Mouse (Mus musculus): ENCODE results near the gene Tmem117. TPM values are rescaled to one million over a fixed set of nuclear protein-coding genes. Genes with fewer than 3 reads are reported as not detected.
A peak's percentile ranks its signal among the peaks of the same experiment; 100 is the strongest.

Gene Tmem117
- 10 to 100 TPM; 11.3 to 12.1 TPM for total RNA-seq (2021)

DNA sequence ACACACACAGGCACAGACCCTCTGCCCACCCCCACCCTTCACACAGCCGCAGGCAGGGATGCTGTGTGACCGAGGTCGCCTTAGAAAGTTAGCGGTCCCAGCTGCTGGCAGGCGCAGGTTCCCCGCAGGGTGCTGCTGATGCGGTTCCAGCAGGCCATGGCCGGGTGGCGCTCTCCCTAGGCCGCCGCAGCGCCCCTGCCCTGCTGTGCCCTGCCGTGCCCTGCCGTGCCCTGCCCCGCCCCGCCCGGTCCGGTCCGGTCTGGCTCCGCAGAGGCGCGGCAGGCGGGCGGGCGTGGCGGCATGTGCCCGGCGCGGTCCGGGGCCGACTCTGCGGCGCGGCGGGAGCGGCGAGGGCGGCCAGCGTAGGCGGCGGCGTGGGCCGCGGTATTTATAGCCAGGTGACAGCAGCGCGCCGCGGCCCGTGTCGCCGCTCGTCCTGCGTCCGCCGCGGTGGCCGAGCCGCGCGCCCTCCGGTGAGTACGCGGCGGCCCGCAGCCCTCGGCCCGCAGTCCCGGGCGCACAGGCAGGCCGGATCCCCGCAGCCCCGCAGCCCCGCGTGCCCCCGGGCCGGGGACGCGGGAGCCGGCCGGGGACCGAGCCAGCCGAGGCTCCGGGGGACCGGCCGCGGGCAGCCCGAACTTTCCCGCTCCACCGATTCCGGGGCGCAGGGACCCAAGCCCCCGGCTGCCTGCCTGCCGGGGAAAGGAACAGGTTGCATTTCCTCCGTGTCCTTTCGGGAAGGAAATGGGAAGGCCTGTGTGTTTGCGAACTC is at the start of gene Tmem117:
Tmem117 (plus strand) TSS at position 403 of the 772 bp plus-strand sequence.
- intact Hi-C loops (cut with DNase I), result no loop called here
- peak; percentile 55 to 67 for DNase-seq

- no peak for DNase-seq
- intact Hi-C loops (cut with DNase I), result no loop called here
Measured at GRCm38 (mm10) chr15:94582000-94582593, 46.9 kb upstream of the Tmem117 start.

DNA sequence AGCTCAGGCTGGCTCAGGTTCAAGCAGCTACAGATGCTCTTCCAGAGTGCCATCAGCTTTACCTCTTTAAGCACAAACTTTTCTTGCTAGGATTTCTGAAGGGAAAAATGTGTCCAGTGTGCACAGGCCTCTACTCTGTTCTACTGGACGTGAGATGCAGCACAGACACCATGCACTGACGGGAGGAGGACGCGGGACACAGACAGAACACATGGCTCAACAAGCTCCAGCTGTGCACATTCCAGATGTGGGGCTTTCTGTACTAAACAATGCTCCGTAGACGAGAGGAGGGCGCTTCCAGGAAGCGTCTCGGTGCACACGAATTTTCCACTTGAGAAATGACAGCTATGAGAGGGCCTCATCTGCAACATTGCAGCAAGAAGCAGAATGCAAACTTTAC is 45.9 kb upstream of the Tmem117 start:
- intact Hi-C loops (cut with DNase I), result no loop called here
- DNase-seq, result no peak

DNA sequence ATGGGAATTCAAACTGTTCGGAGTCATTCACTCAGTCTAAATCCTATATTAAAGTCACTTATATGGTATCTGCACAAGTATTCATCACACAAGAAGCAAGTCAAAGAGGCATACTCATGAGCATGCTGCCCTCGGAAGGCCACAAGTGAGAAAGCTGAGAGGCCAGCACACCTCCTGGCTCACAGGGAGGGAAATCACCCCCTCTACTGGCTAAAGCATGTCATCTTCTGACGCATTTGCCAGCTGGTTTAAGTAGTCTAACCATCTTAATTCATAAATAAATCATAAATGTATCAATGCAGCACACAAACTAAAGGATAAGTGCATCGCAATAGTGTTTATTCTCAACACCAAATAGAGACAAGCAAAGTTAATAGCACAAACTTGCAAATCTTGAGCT is 44.3 kb upstream of the Tmem117 start:
- intact Hi-C loops (cut with DNase I), result no loop called here
- DNase-seq, result no peak

- intact Hi-C loops (cut with DNase I), result no loop called here
- no peak for DNase-seq
Measured at GRCm38 (mm10) chr15:94587826-94588715, 41.0 kb upstream of the Tmem117 start.

GRCm38 (mm10) chr15:94589219-94590075 is 39.6 kb upstream of the Tmem117 start, which contains the start of gene Twf1:
Gene Twf1, minus strand, starts transcription at chr15:94589889.
- intact Hi-C loops (cut with DNase I), result no loop called here
- DNase-seq, result peak; percentile 99

- intact Hi-C loops (cut with DNase I), result no loop called here
- DNase-seq, result no peak
Measured at GRCm38 (mm10) chr15:94590083-94590482, 38.9 kb upstream of the Tmem117 start.

DNA sequence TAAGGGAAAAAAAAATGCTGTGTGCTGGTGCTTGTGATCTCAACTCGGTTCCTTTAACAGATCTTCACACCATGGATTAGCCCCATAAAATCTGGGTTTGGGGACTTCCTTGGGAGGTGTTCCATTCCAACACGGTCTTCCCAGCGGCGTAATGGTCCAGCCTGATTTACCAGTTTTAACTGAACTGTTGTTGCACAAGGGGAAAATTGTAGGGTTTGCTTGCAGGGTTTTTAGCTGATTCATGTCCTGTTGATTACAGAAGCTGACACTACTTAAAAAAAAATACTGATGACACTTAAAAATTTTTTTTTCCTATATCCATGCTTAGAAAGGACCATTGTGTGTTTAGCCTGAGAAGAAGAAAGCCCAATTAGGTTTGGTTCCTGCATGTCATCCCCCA is 37.7 kb upstream of the Tmem117 start:
- DNase-seq, result no peak
- intact Hi-C loops (cut with DNase I), result no loop called here

DNA sequence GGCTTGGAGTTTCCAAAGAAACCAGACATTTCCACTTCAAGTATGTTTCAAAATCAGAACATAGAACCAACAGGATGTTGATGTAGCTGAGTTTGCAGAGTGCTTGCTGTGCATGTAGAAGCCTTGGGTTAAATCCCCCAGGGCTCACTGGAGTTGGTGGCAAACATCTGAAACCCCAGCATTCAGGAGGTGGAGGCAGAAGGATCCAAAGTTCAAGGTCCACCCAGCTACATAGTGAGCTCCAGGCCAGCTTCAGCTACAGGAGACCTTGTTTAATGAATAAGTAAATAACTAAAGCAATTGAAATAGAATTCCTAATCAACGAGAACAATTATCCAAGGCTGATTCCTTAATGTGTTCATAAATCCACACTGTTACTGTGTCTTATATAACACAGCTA is 35.4 kb upstream of the Tmem117 start:
- intact Hi-C loops (cut with DNase I), result no loop called here
- DNase-seq, result no peak

- DNase-seq, result no peak
- intact Hi-C loops (cut with DNase I), result no loop called here
Measured at GRCm38 (mm10) chr15:94600145-94600707, 28.8 kb upstream of the Tmem117 start.

DNA sequence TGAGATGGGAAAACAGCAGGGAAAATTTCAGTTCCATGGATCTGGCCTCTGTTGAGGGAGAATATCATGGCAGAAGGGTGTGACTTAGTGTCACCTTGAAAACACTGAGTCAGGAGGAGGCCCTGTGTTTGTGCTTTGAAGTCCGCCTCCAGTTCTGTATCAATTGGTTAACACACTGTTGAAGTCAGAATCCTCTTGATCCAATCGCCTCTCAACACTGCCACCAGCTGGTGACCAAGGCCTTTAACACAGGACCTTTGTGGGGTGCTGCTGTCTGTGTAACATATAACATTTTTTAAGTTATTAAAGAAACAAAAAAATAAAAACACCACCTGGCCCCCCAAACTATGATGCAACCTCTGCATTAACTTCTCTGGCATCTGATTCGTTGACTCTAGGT is 27.7 kb upstream of the Tmem117 start:
- intact Hi-C loops (cut with DNase I), result loop anchor here (1.0 kb wide), 1 partner anchor 44 kb away; no protein-coding TSS in a partner anchor

DNA sequence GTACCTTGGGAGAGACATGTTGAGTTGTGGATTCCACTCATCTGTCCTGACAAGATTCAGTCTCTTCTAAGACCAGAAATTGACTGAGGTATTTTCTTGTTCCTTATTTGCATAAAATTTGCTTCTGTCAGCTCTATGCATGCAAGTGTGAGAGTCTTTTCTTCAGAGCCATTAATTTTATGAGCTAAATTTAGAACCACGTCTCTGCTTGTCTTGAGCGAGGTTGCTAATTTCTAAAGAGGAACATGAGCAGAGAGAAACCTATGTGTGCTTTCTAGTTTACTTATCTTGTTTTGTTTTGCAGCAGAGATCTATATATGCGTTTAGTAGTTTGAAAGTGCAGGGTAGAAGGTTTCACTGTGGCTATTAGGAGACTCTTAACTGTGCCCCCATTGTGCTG is 26.6 kb upstream of the Tmem117 start:
- no peak for DNase-seq
- intact Hi-C loops (cut with DNase I), result no loop called here

More for the DNA sequence above, 27.7 kb upstream of the Tmem117 start:
- peak; percentile 53 to 68 for DNase-seq

DNA sequence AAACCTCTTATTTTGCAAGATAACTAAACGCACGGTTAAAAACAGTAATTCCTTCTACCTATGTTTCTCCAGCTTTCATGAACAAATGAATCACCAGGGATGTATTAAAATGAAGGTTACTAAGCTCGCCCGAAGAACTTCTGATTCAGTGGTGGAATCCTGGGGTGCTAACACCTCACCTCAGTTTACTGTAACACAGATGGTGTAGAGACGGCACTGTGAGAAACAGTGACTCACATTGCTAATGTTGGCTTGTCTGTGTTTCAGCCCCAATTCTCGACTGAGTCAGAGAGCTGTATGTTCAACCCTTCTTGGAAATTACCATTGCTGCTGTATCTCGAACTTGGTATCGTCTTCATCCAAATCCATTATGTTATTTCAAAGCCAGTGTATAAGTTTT is 21.3 kb upstream of the Tmem117 start:
- no peak for DNase-seq
- intact Hi-C loops (cut with DNase I), result no loop called here

DNA sequence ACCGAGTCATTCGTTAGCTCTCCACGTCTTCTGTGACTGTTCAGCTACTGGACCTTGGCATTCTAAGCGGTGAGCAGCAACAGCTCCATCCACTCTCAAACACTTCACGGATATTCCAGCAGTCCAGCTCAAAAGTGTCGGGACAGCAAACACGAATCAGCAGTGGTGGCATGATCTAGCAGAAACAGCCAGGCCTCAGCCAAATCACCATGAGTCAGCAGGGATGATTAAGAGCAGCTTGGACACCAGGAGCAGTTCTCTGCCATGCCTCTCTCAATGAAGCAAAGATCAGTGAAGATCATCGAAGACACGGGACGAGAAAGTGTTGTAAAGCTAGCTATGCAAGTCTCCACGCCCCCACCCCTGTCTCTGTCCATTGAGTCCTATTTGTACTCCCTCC is 13.0 kb upstream of the Tmem117 start:
- DNase-seq, result no peak
- intact Hi-C loops (cut with DNase I), result no loop called here

DNA sequence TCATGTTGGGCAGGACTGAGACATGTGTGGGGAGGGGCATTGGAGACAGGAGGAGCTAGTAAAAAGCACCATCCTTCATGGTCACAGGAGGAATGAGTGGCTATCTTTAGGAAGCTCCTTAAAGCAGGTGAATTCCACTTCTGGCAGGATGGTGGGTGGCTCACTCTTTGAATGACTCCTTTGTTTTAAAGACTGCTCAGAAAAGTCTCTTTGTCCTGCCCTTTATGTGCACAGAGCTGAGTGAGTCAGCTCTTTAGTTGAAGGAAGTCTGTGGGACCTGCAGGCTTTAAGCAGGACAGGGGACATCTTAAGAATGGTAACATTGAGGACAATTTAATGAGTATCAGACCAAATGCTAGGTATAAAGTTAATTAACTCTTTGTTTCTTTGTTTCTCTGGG is 8.1 kb upstream of the Tmem117 start:
- intact Hi-C loops (cut with DNase I), result no loop called here
- DNase-seq, result no peak

DNA sequence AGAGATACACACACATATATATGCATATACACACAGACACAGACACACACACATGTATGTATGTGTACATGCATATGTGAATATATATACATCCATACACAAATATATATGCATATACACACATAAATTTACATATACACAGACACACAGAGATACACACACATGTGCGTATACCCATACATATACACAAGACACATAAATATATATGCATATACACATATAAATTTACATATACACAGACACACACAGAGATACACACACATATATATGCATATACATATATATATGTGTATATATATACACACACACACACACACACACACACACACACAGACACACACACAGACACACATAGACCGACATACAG is 586 bp upstream of the Tmem117 start:
- intact Hi-C loops (cut with DNase I), result no loop called here
- DNase-seq, result no peak

DNA sequence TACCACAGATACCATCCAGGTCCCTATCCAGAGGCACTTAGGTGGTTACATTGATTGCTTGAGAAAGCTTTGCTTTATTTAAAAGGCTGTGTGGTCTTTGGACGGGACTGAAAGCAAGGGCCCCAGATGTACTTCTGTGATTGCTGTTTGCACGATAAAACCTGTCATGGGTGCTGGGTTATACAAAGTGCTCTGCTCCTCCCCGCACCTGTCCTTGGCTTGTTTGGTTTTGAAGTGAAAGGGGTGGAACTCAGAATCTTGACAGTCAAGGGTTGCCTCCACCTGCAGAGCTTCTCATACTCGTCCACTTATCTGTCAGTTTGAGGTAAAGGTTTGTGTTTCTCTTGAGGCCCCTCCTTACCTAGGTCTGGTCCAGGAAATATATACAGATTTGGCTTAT is 1.5 kb downstream of the Tmem117 start:
- intact Hi-C loops (cut with DNase I), result no loop called here

DNA sequence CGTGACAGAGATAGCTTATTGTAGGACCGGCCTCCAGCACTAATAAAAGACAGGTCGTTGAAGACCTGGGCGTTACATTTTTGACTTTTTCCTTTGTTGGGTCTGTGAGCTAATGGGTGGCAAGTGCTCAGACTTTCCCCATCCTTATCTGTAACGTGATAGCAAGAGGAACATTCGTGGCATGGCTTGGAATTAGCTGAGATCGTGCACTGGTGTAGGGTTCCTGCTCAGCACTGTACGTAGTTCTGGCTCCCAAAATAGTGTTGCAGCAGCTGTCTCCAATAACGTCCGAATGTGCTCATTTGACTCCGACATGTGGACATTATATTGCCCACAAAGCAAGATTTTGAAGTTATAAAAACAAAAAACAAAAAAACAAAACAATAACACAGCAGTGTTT is 5.5 kb downstream of the Tmem117 start:
- intact Hi-C loops (cut with DNase I), result no loop called here
- DNase-seq, result no peak

More for the DNA sequence above, 1.5 kb downstream of the Tmem117 start:
- DNase-seq, result no peak

- DNase-seq, result no peak
- intact Hi-C loops (cut with DNase I), result no loop called here
Measured at GRCm38 (mm10) chr15:94638207-94638606, 9.2 kb downstream of the Tmem117 start.

DNA sequence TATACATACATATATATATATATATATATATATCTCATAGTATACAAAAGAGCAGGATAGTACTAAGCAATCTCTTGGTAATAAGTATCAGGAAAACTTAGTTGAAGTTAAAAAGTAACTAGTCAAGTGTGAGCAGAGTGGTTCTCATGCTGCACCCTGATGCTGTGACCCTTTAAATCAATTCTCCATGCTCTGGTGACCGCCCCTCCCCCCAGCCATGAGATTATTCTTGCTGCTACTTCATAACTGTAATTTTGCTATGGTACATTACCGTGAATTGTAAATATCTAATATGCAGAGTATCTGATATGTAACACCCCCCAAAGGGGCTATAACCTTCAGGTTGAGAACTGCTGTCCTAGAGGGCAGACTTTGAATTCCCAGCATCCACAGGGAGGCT is 10.1 kb downstream of the Tmem117 start:
- intact Hi-C loops (cut with DNase I), result no loop called here
- no peak for DNase-seq
